Mouse (Mus musculus): ENCODE data around the gene Pyroxd2.
"Not testable (repeated sequence)": the region's sequence is repeated elsewhere in the genome, so short reads cannot be mapped to it uniquely, and the experiment has no call there.

Pyroxd2 gene

GRCm38 (mm10) chr19:42689786-42690185, 62.8 kb downstream of the Pyroxd2 start:
- DNase-seq (ENCODE audit: low read depth, low spot score): no peak

- no peak for DNase-seq (ENCODE audit: low read depth, low spot score)
Measured at GRCm38 (mm10) chr19:42689321-42689720, 63.3 kb downstream of the Pyroxd2 start.

- not testable (repeated sequence) for DNase-seq (ENCODE audit: low read depth, low spot score)
Measured at GRCm38 (mm10) chr19:42682776-42683175, 69.8 kb downstream of the Pyroxd2 start.

GRCm38 (mm10) chr19:42678191-42678590, 74.4 kb downstream of the Pyroxd2 start:
- DNase-seq (ENCODE audit: low read depth, low spot score): no peak

- DNase-seq (ENCODE audit: low read depth, low spot score): no peak
Measured at GRCm38 (mm10) chr19:42677452-42677851, 75.1 kb downstream of the Pyroxd2 start.

- DNase-seq (ENCODE audit: low read depth, low spot score): no peak
Measured at GRCm38 (mm10) chr19:42676931-42677330, 75.6 kb downstream of the Pyroxd2 start.

Measured in A20 (cell line).